Mouse (Mus musculus): ENCODE results near the gene Pknox1.
"Not testable (repeated sequence)": the region's sequence is repeated elsewhere in the genome, so short reads cannot be mapped to it uniquely, and the experiment has no call there.

Gene Pknox1

GRCm38 (mm10) chr17:31597957-31598356 lies 33.4 kb downstream of the Pknox1 start:
- DNase-seq (ENCODE audit: low spot score): no peak

- DNase-seq (ENCODE audit: low spot score): no peak
Observed at GRCm38 (mm10) chr17:31598593-31598992, 34.1 kb downstream of the Pknox1 start.

GRCm38 (mm10) chr17:31606424-31606823 lies 41.9 kb downstream of the Pknox1 start:
- no peak for DNase-seq (ENCODE audit: low spot score)

GRCm38 (mm10) chr17:31607256-31607951 lies 42.9 kb downstream of the Pknox1 start:
- DNase-seq (ENCODE audit: low spot score): no peak

GRCm38 (mm10) chr17:31609173-31609572 lies 44.6 kb downstream of the Pknox1 start:
- not testable (repeated sequence) for DNase-seq (ENCODE audit: low spot score)

GRCm38 (mm10) chr17:31609895-31610294 lies 45.4 kb downstream of the Pknox1 start:
- no peak for DNase-seq (ENCODE audit: low spot score)

GRCm38 (mm10) chr17:31613086-31613755 lies 48.7 kb downstream of the Pknox1 start:
- no peak for DNase-seq (ENCODE audit: low spot score)

- no peak for DNase-seq (ENCODE audit: low spot score)
Observed at GRCm38 (mm10) chr17:31623101-31623500, 58.6 kb downstream of the Pknox1 start.

- DNase-seq (ENCODE audit: low spot score): no peak
Observed at GRCm38 (mm10) chr17:31627961-31628360, 63.4 kb downstream of the Pknox1 start.

- no peak for DNase-seq (ENCODE audit: low spot score)
Observed at GRCm38 (mm10) chr17:31631081-31631800, 66.7 kb downstream of the Pknox1 start.

- DNase-seq (ENCODE audit: low spot score): no peak
Observed at GRCm38 (mm10) chr17:31633007-31633406, 68.5 kb downstream of the Pknox1 start.

- no peak for DNase-seq (ENCODE audit: low spot score)
Observed at GRCm38 (mm10) chr17:31634896-31635295, 70.4 kb downstream of the Pknox1 start.

- DNase-seq (ENCODE audit: low spot score): no peak
Observed at GRCm38 (mm10) chr17:31635781-31636180, 71.2 kb downstream of the Pknox1 start.

GRCm38 (mm10) chr17:31636277-31636941 lies 71.9 kb downstream of the Pknox1 start:
- no peak for DNase-seq (ENCODE audit: low spot score)

GRCm38 (mm10) chr17:31636942-31637811 lies 72.6 kb downstream of the Pknox1 start, which contains the start of gene Cbs:
TSS of gene Cbs (minus strand) at chr17:31637238.
- DNase-seq (ENCODE audit: low spot score): peak; percentile 71

GRCm38 (mm10) chr17:31637866-31638570 lies 73.5 kb downstream of the Pknox1 start:
- DNase-seq (ENCODE audit: low spot score): peak; percentile 44

- no peak for DNase-seq (ENCODE audit: low spot score)
Observed at GRCm38 (mm10) chr17:31639651-31640050, 75.1 kb downstream of the Pknox1 start.

- no peak for DNase-seq (ENCODE audit: low spot score)
Observed at GRCm38 (mm10) chr17:31642331-31642730, 77.8 kb downstream of the Pknox1 start.

- DNase-seq (ENCODE audit: low spot score): no peak
Observed at GRCm38 (mm10) chr17:31642913-31643312, 78.4 kb downstream of the Pknox1 start.

- no peak for DNase-seq (ENCODE audit: low spot score)
Observed at GRCm38 (mm10) chr17:31646199-31647002, 81.9 kb downstream of the Pknox1 start.
